Mouse (Mus musculus) ES-Bruce4 (cell line): ENCODE data around the gene Slc4a7. TPM values are rescaled to one million over a fixed set of nuclear protein-coding genes. Genes with fewer than 3 reads are reported as not detected.

Experiments
- H3K27ac ChIP-seq: 2 replicates; pipeline ENCODE4 v1.5.1; 2012; ENCODE audit warnings: low read length, inconsistent platforms; ENCODE audit not compliant: insufficient read depth
- H3K27me3 ChIP-seq: 2 replicates; pipeline ENCODE4 v1.6.1; 2012; ENCODE audit warnings: mild to moderate bottlenecking, low read length, inconsistent platforms; ENCODE audit not compliant: control insufficient read depth, poor library complexity, insufficient read depth, severe bottlenecking
- H3K36me3 ChIP-seq: 2 replicates; pipeline ENCODE4 v1.6.1; 2012; ENCODE audit warnings: inconsistent platforms, mild to moderate bottlenecking, low read length, moderate library complexity; ENCODE audit not compliant: control insufficient read depth, poor library complexity, insufficient read depth, severe bottlenecking
- H3K4me1 ChIP-seq: one replicate; pipeline ENCODE4 v1.8.1; 2011; ENCODE audit warnings: low read length; ENCODE audit not compliant: control insufficient read depth, insufficient read depth
- H3K4me3 ChIP-seq: 2 replicates; pipeline ENCODE4 v1.5.1; 2011; ENCODE audit warnings: low read depth, mild to moderate bottlenecking, low read length
- H3K9ac ChIP-seq: 2 replicates; pipeline ENCODE4 v1.6.1; 2012; ENCODE audit warnings: low read depth, mild to moderate bottlenecking, inconsistent platforms; ENCODE audit not compliant: poor library complexity, severe bottlenecking
- H3K9me3 ChIP-seq: replicated peaks from 2 replicates; pipeline ENCODE4 v1.6.1; 2012; ENCODE audit warnings: mild to moderate bottlenecking, low read length, inconsistent platforms; ENCODE audit not compliant: control insufficient read depth, poor library complexity, insufficient read depth, severe bottlenecking
- CTCF ChIP-seq: IDR thresholded peaks from one replicate; pipeline ENCODE4 v1.8.1; 2011; ENCODE audit warnings: low read depth, low read length
- EP300 ChIP-seq: IDR thresholded peaks from 2 replicates; pipeline ENCODE4 v1.6.1; 2011; ENCODE audit warnings: low read depth, low read length; ENCODE audit not compliant: insufficient read depth
- POLR2A ChIP-seq: IDR thresholded peaks from one replicate; pipeline ENCODE4 v1.8.1; 2011; ENCODE audit warnings: low read length; ENCODE audit not compliant: insufficient read depth
- polyA plus RNA-seq: library from polyadenylated mRNA; stranded (reverse); fragments of >200 nt; gene quantifications from 2 replicates; pipeline ENCODE4 v1.2.4, GENCODE M21; 2011; ENCODE audit warnings: low read depth; ENCODE audit not compliant: missing spikeins, insufficient read depth, insufficient read length

Slc4a7 gene
- polyA plus RNA-seq, 1 experiment: 81.1 TPM

DNA sequence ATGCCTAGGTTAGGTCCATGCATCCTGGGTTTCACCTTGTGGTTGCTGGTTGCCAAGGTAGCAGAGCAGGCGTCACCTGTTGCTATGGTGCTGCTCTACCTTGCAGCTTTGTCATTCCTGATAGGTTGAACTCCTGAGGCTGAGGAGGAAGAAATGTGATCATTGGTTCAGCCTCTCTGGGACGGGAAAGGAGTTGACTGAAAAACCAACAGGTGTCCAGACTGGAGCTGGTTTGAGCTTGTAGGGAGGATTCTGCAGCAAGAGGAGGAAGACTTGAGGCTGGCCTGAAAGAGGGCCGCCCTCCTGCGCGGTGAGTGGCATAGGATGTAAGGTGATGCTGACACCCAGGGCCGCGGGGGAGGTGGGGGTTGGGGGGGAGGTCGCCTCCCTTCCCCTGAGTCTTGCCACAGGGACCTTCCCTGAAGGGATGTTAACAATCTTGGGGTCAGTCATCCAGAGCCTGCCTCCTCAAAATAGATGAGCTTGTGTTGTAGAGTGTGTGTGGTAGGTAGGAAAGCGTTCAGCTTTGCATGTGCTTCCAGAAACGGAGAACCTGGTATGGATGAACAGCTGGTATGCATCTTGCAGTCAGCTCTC lies 101.9 kb downstream of the Slc4a7 start:
- H3K9ac ChIP-seq: no peak overlapping the region
- H3K27me3 ChIP-seq: no peaks in the 10 kb centered on the region
- no peaks in the 10 kb centered on the region for H3K4me1 ChIP-seq
- TF ChIP-seq POLR2A (no peak), CTCF (no peak), EP300 (no peak)
- H3K27ac ChIP-seq: no peak overlapping the region
- no peaks in the 10 kb centered on the region; the same call in 1 of the 2 replicates for H3K36me3 ChIP-seq
- no peak overlapping the region for H3K4me3 ChIP-seq
- H3K9me3 ChIP-seq: no peaks in the 10 kb centered on the region

DNA sequence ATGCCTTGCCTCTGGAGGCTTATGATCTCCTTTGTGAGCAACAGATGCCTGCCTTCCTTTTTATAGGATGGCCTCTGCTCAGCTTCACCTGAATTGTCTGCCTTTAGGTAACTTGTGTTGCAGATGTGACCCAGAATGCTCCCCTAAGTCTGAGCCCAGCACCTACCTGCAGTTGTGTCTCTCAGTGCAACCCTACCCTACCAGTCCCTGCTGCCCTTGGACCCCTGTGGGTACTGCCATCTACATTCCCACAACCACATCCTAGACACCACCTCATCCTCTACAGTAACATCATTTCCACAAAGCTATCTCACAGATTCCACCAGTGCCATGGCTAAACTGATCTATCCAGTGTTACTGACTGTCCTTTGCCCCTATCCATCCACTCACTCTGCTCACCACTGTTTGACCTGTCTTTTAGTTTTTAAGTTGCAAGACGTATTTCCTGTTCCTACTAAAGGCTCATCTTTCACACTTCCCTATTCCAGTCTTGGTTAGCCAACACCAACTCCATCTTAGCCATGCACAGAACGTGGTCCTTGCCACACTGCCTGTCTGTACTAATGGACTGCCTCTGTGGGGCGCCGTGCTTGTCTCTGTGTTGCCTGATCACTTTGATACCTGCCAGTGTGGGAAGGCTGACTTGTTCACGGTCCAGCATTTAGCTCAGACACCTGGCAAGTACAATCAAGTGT lies 102.6 kb downstream of the Slc4a7 start:
- Histone ChIP-seq H3K4me1 (no peaks in the 10 kb centered on the region), H3K9ac (no peak overlapping the region), H3K27ac (no peak overlapping the region), H3K4me3 (no peak overlapping the region), H3K36me3 (no peaks in the 10 kb centered on the region; the same call in 1 of the 2 replicates), H3K9me3 (no peaks in the 10 kb centered on the region), H3K27me3 (no peaks in the 10 kb centered on the region)
- TF ChIP-seq POLR2A (no peak), EP300 (no peak), CTCF (no peak)

DNA sequence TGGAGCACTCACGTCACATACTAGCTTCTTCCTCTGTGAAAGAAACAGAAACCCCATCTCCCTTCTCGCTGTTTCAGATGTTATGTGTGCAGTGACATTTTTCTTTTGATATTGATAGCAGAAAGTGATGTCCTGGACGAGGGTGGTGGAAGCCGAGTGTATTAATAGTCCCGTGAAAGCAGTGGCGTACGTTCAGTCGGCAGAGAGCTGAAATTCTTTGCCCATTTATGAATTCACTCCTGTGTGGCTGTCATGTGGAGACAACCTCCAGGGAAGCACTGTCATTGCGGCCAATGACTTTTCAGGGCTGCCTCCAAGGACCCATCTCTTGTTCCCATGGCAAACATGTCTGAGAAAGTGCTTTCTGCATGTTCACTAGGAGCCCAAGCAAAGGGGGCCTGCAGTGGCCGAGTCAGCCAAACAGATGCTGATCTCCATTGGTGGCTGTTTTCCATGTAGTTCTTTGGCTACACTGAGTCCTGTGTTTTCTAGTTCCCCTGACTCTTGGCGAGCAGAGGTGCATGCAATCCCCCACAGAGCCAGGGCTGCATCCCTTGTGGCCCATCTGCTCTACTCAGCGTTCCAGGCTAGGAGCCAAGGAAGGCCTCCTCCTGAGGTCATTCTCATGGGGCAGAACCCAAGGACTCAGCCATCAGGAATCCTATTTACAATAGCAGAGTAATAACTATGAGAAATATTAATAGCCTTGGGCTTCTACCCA lies 130.6 kb downstream of the Slc4a7 start:
- Histone ChIP-seq H3K4me1 (no peaks in the 10 kb centered on the region), H3K27ac (no peak overlapping the region), H3K27me3 (0 out of 2 replicates have a peak, but pooled peaks cover 1% of the 10 kb centered on the region), H3K36me3 (no peaks in the 10 kb centered on the region), H3K9me3 (no peaks in the 10 kb centered on the region), H3K4me3 (no peak overlapping the region), H3K9ac (no peak overlapping the region)
- TF ChIP-seq POLR2A (no peak), EP300 (no peak), CTCF (no peak)

DNA sequence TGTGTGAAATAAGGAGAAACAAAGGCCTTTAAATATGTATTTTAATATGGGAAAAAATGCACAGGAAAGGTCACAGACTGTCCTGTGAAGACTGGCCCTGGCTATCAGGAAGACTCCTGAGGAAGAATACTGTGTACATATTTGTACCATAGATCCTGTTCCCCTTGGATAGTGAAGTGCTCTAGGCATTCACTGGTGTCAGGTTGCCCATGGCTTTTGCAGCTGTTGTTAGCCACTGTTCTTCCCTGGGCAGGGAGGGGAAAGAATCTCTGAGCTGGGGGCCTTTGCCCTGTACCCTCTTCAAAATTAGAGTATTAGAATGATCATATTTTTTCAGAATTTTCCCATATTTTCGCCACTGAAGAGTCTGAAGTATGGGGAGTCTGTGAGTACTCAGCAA lies 131.4 kb downstream of the Slc4a7 start:
- Histone ChIP-seq H3K9me3 (no peaks in the 10 kb centered on the region), H3K36me3 (no peaks in the 10 kb centered on the region), H3K4me3 (no peak overlapping the region), H3K27ac (no peak overlapping the region), H3K27me3 (0 out of 2 replicates have a peak, but pooled peaks cover 1% of the 10 kb centered on the region), H3K4me1 (no peaks in the 10 kb centered on the region), H3K9ac (no peak overlapping the region)
- TF ChIP-seq POLR2A (no peak), EP300 (no peak), CTCF (no peak)

DNA sequence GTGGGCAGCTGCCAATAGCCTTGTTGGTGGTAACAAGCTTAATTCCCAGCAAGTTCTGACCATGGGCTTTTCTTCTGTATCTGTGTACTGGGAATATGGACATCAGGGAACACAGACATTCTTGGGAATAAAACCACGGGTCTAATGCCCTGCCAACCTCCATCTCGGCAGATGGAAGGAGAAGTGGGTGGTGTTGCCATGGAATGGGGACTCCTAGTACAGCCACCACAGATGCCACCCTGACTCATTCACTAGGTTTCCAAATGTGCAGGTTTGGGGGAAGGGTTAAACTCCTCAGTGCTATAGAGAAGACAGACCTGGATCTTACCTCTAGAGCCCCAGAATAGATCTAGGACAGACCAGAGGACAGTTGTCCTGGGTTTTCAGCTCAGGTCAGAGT lies 132.2 kb downstream of the Slc4a7 start:
- Histone ChIP-seq H3K27me3 (0 out of 2 replicates have a peak, but pooled peaks cover 1% of the 10 kb centered on the region), H3K4me1 (no peaks in the 10 kb centered on the region), H3K27ac (no peak overlapping the region), H3K9ac (no peak overlapping the region), H3K36me3 (no peaks in the 10 kb centered on the region), H3K9me3 (no peaks in the 10 kb centered on the region), H3K4me3 (no peak overlapping the region)
- no peak for TF ChIP-seq CTCF
- TF ChIP-seq POLR2A: no peak
- no peak for TF ChIP-seq EP300
